Mouse (Mus musculus) intestine, embryonic 15.5 days (tissue): ENCODE results near the gene Slc10a7. TPM values are rescaled to one million over a fixed set of nuclear protein-coding genes. Genes with fewer than 3 reads are reported as not detected.

Source experiments
- ATAC-seq: fragments of 200-750 bp; cut with Nextera tagmentation; 2 replicates; pipeline ENCODE4 v1.8.0; 2017; ENCODE audit warnings: moderate TSS enrichment, moderate library complexity
- H3K27ac ChIP-seq: fragments of 300-500 bp; sonication (generic); 2 replicates; pipeline ENCODE4 v1.5.1; 2015; ENCODE audit warnings: mild to moderate bottlenecking, inconsistent platforms
- H3K27me3 ChIP-seq: fragments of 300-500 bp; sonication (generic); replicated peaks from 2 replicates; pipeline ENCODE4 v1.6.1; 2015; ENCODE audit warnings: inconsistent platforms
- H3K36me3 ChIP-seq: fragments of 300-500 bp; sonication (generic); 2 replicates; pipeline ENCODE4 v1.6.1; 2015; ENCODE audit warnings: inconsistent platforms
- H3K4me1 ChIP-seq: fragments of 300-500 bp; sonication (generic); replicated peaks from 2 replicates; pipeline ENCODE4 v1.6.1; 2015; ENCODE audit warnings: inconsistent platforms
- H3K4me2 ChIP-seq: fragments of 300-500 bp; sonication (generic); replicated peaks from 2 replicates; pipeline ENCODE4 v1.6.1; 2015; ENCODE audit warnings: mild to moderate bottlenecking, inconsistent platforms
- H3K4me3 ChIP-seq: fragments of 300-500 bp; sonication (generic); replicated peaks from 2 replicates; pipeline ENCODE4 v1.5.1; 2015; ENCODE audit warnings: inconsistent platforms
- H3K9ac ChIP-seq: fragments of 300-500 bp; sonication (generic); 2 replicates; pipeline ENCODE4 v1.6.1; 2015; ENCODE audit warnings: inconsistent platforms
- H3K9me3 ChIP-seq: fragments of 300-500 bp; sonication (generic); 2 replicates; pipeline ENCODE4 v1.6.1; 2016; ENCODE audit warnings: inconsistent platforms
- whole genome bisulfite sequencing: fragments of 180-500 bp; shearing (Covaris S2); methylation state at CpG from one replicate; pipeline ENCODE4 v1.1.7; 2015; 5-methylcytosine and 5-hydroxymethylcytosine counted together
- polyA plus RNA-seq: library from polyadenylated mRNA; unstranded; fragments of >200 nt; fragmentation: Nextera tagmentation; extraction: Ambion mirVana; gene quantifications from 2 replicates; pipeline ENCODE4 v1.2.1, GENCODE M21; 2015

The Slc10a7 gene
- polyA plus RNA-seq, 1 experiment from 2014 or later: 16.5 TPM

GRCm38 (mm10) chr8:78555817-78556216 is 46.7 kb downstream of the Slc10a7 start:
- 90% methylated on average over 4 of the region's 4 CpGs for WGBS
- Histone ChIP-seq H3K9ac (no peak overlapping the region), H3K9me3 (no peaks in the 10 kb centered on the region), H3K27ac (no peak overlapping the region), H3K4me1 (no peaks in the 10 kb centered on the region), H3K27me3 (no peaks in the 10 kb centered on the region), H3K4me3 (no peak overlapping the region), H3K4me2 (no peak overlapping the region), H3K36me3 (no peaks in the 10 kb centered on the region)
- no peak for ATAC-seq

DNA sequence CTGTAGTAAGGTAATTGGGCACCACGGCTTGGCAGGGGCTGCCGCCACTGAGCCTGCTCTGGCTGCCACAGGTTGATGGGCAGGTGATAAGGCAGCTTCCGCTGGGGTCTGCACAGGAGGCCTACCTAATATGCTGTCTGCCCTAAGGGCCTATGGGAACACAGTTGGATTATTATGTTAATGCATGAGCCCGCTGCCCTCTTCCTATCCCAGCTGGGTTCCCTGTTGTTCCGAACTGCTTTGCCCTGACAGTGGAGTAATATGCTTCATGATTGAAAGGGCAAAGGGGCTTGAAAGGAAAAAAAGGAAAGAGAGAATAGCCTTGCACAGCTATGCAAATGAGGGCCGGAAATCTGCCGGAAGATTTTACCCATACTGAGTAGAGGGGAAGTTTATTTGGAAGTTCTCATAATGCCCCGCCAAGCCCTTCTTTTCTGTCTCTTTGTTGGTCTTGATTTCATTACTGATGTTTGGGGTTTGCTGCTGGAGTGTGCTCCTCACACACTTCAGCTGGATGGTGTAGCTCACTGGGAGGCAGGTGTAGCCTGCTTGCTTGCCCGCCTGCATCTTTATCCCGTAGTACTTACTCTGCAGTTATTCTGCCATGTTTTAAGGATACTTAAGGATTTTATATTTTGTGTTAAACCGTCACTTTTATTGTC is 47.8 kb downstream of the Slc10a7 start:
- no peak overlapping the region for H3K4me2 ChIP-seq
- no peak for ATAC-seq

GRCm38 (mm10) chr8:78561620-78562019 is 52.5 kb downstream of the Slc10a7 start:
- H3K36me3 ChIP-seq: no peaks in the 10 kb centered on the region
- WGBS: 87% methylated on average over 6 of the region's 6 CpGs
- no peak overlapping the region for H3K4me3 ChIP-seq
- no peak overlapping the region for H3K4me2 ChIP-seq
- no peaks in the 10 kb centered on the region for H3K9me3 ChIP-seq
- no peak for ATAC-seq
- H3K4me1 ChIP-seq: no peaks in the 10 kb centered on the region
- H3K27ac ChIP-seq: no peak overlapping the region
- no peaks in the 10 kb centered on the region for H3K27me3 ChIP-seq
- H3K9ac ChIP-seq: no peak overlapping the region

More for the DNA sequence above, 47.8 kb downstream of the Slc10a7 start:
- Histone ChIP-seq H3K9ac (no peak overlapping the region), H3K9me3 (no peaks in the 10 kb centered on the region), H3K4me1 (no peaks in the 10 kb centered on the region), H3K27ac (no peak overlapping the region), H3K4me3 (no peak overlapping the region), H3K36me3 (no peaks in the 10 kb centered on the region), H3K27me3 (no peaks in the 10 kb centered on the region)
- 85% methylated on average over 11 of the region's 11 CpGs for WGBS

DNA sequence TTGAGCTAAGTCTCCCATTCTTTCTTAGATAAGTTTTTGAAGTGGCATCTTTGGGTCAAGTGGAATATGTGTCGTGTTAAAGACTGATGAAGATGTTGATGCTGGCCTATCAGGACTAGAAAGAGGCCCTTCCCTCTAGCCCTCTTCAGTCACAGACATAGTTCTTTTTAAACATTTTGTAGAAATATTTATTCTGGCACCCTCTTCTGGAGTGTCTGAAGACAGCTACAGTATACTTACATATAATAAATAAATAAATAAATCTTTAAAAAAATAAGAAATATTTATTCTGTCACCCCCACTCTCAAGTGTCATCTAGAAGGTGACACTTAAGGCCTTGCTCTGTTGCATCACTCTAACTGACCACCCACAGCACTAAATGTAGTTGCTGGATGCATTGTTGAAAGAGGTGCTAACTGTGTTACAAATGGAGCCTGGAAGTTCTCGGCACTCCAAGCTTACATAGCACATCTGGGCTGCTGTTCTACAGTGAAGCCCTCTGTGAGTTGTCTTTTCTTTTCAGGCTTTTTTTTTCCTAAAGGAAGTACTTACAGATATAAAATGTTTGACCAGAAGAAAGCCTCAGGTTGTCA is 54.4 kb downstream of the Slc10a7 start:
- Histone ChIP-seq H3K4me1 (no peaks in the 10 kb centered on the region), H3K4me2 (no peak overlapping the region), H3K27ac (no peak overlapping the region), H3K4me3 (no peak overlapping the region), H3K27me3 (no peaks in the 10 kb centered on the region), H3K9me3 (no peaks in the 10 kb centered on the region), H3K9ac (no peak overlapping the region), H3K36me3 (no peaks in the 10 kb centered on the region)
- WGBS: 47% methylated on average over 2 of the region's 2 CpGs
- ATAC-seq: no peak

- no peak overlapping the region for H3K9ac ChIP-seq
- H3K27me3 ChIP-seq: no peaks in the 10 kb centered on the region
- no peaks in the 10 kb centered on the region for H3K36me3 ChIP-seq
- ATAC-seq: no peak
- H3K4me3 ChIP-seq: no peak overlapping the region
- no peak overlapping the region for H3K4me2 ChIP-seq
- WGBS: 62% methylated on average over 5 of the region's 5 CpGs
- no peaks in the 10 kb centered on the region for H3K9me3 ChIP-seq
- H3K27ac ChIP-seq: no peak overlapping the region
- no peaks in the 10 kb centered on the region for H3K4me1 ChIP-seq
Observed at GRCm38 (mm10) chr8:78564200-78564599, 55.1 kb downstream of the Slc10a7 start.

- Histone ChIP-seq H3K27me3 (no peaks in the 10 kb centered on the region), H3K27ac (no peak overlapping the region), H3K4me1 (no peaks in the 10 kb centered on the region), H3K4me3 (no peak overlapping the region), H3K9ac (no peak overlapping the region), H3K9me3 (no peaks in the 10 kb centered on the region), H3K4me2 (no peak overlapping the region), H3K36me3 (no peaks in the 10 kb centered on the region)
- WGBS: 86% methylated on average over 8 of the region's 8 CpGs
- no peak for ATAC-seq
Observed at GRCm38 (mm10) chr8:78568196-78568595, 59.0 kb downstream of the Slc10a7 start.

DNA sequence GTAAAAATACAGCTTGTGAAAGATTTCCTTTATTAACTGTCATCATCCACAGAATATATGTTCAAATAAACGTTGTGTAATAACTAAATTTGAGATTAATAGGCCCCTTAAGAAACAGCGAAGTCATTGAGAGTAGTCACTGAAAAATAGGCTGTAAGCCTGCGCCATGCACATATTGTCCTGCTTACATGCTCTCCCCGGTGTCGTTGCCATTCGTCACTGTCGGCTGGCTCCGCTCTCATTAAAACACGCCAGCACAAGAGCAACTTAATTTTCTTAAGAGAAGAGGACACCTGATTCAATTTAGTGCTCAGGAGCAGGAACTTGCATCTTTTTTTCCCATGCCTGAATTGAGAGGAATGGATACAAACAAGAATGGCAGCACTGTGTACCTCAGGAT is 62.4 kb downstream of the Slc10a7 start:
- no peak overlapping the region for H3K27ac ChIP-seq
- no peaks in the 10 kb centered on the region for H3K36me3 ChIP-seq
- WGBS: 60% methylated on average over 9 of the region's 9 CpGs
- H3K9ac ChIP-seq: no peak overlapping the region
- no peaks in the 10 kb centered on the region for H3K4me1 ChIP-seq
- H3K4me3 ChIP-seq: no peak overlapping the region
- H3K27me3 ChIP-seq: no peaks in the 10 kb centered on the region
- no peak for ATAC-seq
- no peak overlapping the region for H3K4me2 ChIP-seq
- no peaks in the 10 kb centered on the region for H3K9me3 ChIP-seq

DNA sequence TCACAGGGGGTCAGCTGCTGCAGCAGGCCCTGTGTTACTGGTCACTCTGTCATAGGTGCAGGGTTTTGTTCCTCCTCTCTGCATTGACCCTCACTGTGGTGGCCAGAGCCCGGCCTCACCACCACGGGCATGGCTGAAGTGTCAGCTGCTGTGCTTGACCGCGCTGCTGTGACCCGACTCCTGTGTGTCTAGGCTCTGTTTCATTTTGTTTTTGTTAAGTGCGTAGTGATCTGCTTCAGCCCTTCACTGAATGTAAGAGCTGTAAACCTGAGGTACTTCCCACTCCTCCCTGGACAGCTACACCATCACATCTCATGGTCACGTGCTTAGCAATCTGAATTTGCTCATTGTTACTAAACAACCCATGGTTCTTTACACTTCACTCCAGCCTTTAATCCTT is 65.1 kb downstream of the Slc10a7 start:
- WGBS: 80% methylated on average over 7 of the region's 7 CpGs
- Histone ChIP-seq H3K9me3 (no peaks in the 10 kb centered on the region), H3K9ac (no peak overlapping the region), H3K36me3 (no peaks in the 10 kb centered on the region), H3K27ac (no peak overlapping the region), H3K27me3 (no peaks in the 10 kb centered on the region), H3K4me3 (no peak overlapping the region), H3K4me2 (no peak overlapping the region), H3K4me1 (no peaks in the 10 kb centered on the region)
- no peak for ATAC-seq

DNA sequence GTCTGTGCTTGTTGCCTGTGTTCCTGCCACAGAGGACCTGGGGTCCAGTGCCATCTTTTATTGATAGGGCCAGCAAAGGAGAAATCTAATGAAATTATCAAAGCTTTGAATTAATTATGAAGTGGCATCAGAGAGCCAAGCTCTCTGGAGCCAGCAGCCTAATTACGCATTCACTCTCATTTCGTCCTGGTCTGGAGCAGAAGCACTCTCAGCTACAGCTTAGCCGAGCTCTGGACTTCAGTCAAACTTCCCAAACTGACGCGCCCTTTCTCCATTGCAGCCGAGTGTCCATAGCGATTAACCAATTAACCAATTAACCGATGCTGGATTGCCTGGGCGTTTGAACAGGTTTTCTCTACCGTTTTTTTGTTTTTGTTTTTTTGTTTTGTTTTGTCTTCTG is 68.4 kb downstream of the Slc10a7 start:
- no peak overlapping the region for H3K9ac ChIP-seq
- no peak overlapping the region for H3K27ac ChIP-seq
- H3K27me3 ChIP-seq: no peaks in the 10 kb centered on the region
- no peak overlapping the region for H3K4me3 ChIP-seq
- H3K36me3 ChIP-seq: no peaks in the 10 kb centered on the region
- H3K4me1 ChIP-seq: no peaks in the 10 kb centered on the region
- no peaks in the 10 kb centered on the region for H3K9me3 ChIP-seq
- WGBS: 69% methylated on average over 10 of the region's 10 CpGs
- no peak overlapping the region for H3K4me2 ChIP-seq
- no peak for ATAC-seq

- Histone ChIP-seq H3K36me3 (no peaks in the 10 kb centered on the region), H3K4me2 (no peak overlapping the region), H3K4me1 (no peaks in the 10 kb centered on the region), H3K27me3 (no peaks in the 10 kb centered on the region), H3K9me3 (no peaks in the 10 kb centered on the region), H3K4me3 (no peak overlapping the region), H3K27ac (no peak overlapping the region), H3K9ac (no peak overlapping the region)
- no peak for ATAC-seq
- 80% methylated on average over 3 of the region's 3 CpGs for WGBS
Observed at GRCm38 (mm10) chr8:78578036-78578435, 68.9 kb downstream of the Slc10a7 start.

DNA sequence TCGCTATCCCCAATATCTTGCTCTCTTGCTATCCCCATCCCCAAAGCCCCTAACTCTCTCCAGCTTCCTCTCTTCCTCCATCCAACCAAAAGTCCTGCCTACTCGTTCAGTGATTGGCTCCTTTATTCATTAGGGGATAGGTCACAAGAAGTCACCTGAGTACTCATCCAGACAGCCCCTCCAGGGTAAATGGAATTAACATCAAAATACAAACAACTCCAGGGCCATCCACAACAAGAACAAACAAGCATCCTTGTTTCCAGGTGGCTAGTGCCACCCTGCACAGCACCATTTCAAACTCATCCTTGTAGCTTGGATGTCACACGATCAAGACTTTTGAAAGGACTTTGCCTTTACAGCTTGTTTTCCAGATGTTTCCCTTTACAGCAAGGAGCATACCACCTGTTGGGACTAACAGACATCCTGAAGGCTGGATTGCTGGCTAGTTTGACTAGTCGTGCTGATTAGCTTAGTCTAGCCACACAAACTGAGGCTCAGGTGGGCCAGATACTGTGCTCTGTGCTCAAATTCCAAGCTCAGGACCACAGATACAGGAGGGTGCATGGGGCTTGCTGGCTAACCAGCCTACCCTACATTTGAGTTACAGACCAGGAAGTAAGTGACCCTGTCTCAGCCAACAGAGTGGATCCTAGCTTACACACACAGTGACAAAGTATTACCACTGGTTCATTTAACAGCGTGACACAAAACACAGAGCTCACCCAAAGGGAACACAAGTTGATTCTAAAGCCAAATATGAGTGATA is 75.0 kb downstream of the Slc10a7 start:
- Histone ChIP-seq H3K36me3 (no peaks in the 10 kb centered on the region), H3K9ac (no peak overlapping the region), H3K4me3 (no peak overlapping the region), H3K4me2 (no peak overlapping the region), H3K27ac (no peak overlapping the region), H3K27me3 (no peaks in the 10 kb centered on the region), H3K9me3 (no peaks in the 10 kb centered on the region), H3K4me1 (0 out of 2 replicates have a peak, but pooled peaks cover 6% of the 10 kb centered on the region)
- ATAC-seq: no peak
- 73% methylated on average over 5 of the region's 5 CpGs for WGBS

- Histone ChIP-seq H3K27ac (no peak overlapping the region), H3K9me3 (no peaks in the 10 kb centered on the region), H3K9ac (no peak overlapping the region), H3K4me1 (0 out of 2 replicates have a peak, but pooled peaks cover 6% of the 10 kb centered on the region), H3K27me3 (no peaks in the 10 kb centered on the region), H3K4me2 (no peak overlapping the region), H3K36me3 (no peaks in the 10 kb centered on the region), H3K4me3 (no peak overlapping the region)
- peak; percentile 75; the same call in 1 of the 2 replicates for ATAC-seq
- WGBS: 23% methylated on average over 3 of the region's 3 CpGs
Observed at GRCm38 (mm10) chr8:78584863-78585262, 75.7 kb downstream of the Slc10a7 start.
